Mouse (Mus musculus) lung, postnatal 0 days (tissue): ENCODE data around the gene Arhgap31. TPM values are rescaled to one million over a fixed set of nuclear protein-coding genes. Genes with fewer than 3 reads are reported as not detected.
"Not testable (repeated sequence)": the region's sequence is repeated elsewhere in the genome, so short reads cannot be mapped to it uniquely, and the experiment has no call there.

Source experiments
- ATAC-seq: fragments of 200-750 bp; cut with Nextera tagmentation; 2 replicates; pipeline ENCODE4 v1.8.0; 2017; ENCODE audit warnings: moderate library complexity
- DNase-seq: peaks from one replicate; pipeline ENCODE4 v3.0.0-alpha.2; 2016; ENCODE audit warnings: low spot score
- H3K27ac ChIP-seq: fragments of 300-500 bp; sonication (generic); 2 replicates; pipeline ENCODE4 v1.5.1; 2014; ENCODE audit warnings: antibody characterized with exemption, mild to moderate bottlenecking, low read length, mixed read lengths
- H3K27me3 ChIP-seq: fragments of 300-500 bp; sonication (generic); replicated peaks from 2 replicates; pipeline ENCODE4 v1.6.1; 2014; ENCODE audit warnings: low read length, mixed read lengths; ENCODE audit not compliant: insufficient read depth
- H3K36me3 ChIP-seq: fragments of 300-500 bp; sonication (generic); 2 replicates; pipeline ENCODE4 v1.6.1; 2014; ENCODE audit warnings: low read length, mixed read lengths; ENCODE audit not compliant: insufficient read depth
- H3K4me1 ChIP-seq: fragments of 300-500 bp; sonication (generic); 2 replicates; pipeline ENCODE4 v1.6.1; 2014; ENCODE audit warnings: antibody characterized with exemption, low read depth, low read length, mixed read lengths; ENCODE audit not compliant: insufficient read depth
- H3K4me2 ChIP-seq: fragments of 300-500 bp; sonication (generic); replicated peaks from 2 replicates; pipeline ENCODE4 v1.6.1; 2014; ENCODE audit warnings: low read depth, mild to moderate bottlenecking, low read length, moderate library complexity, mixed read lengths
- H3K4me3 ChIP-seq: fragments of 300-500 bp; sonication (generic); 2 replicates; pipeline ENCODE4 v1.5.1; 2014; ENCODE audit warnings: low read depth, low read length
- H3K9ac ChIP-seq: fragments of 300-500 bp; sonication (generic); replicated peaks from 2 replicates; pipeline ENCODE4 v1.6.1; 2014; ENCODE audit warnings: low read depth, mild to moderate bottlenecking
- H3K9me3 ChIP-seq: fragments of 300-500 bp; sonication (generic); 2 replicates; pipeline ENCODE4 v1.6.1; 2016; ENCODE audit warnings: low read length, mixed read lengths
- CTCF ChIP-seq: IDR thresholded peaks from 2 replicates; pipeline ENCODE4 v1.5.1; 2016; ENCODE audit warnings: antibody characterized with exemption, mild to moderate bottlenecking
- EP300 ChIP-seq: IDR thresholded peaks from 2 replicates; pipeline ENCODE4 v1.6.1; 2016; ENCODE audit warnings: antibody characterized with exemption, mild to moderate bottlenecking, control low read depth
- WGBS: fragments of 180-500 bp; shearing (Covaris S2); extraction: QIAGEN DNeasy Blood & Tissue Kit; methylation state at CpG from one replicate; pipeline ENCODE4 v1.1.7; 2014; 5-methylcytosine and 5-hydroxymethylcytosine counted together
- polyA plus RNA-seq: library from polyadenylated mRNA; unstranded; fragments of >200 nt; fragmentation: Nextera tagmentation; extraction: Ambion mirVana; gene quantifications from 2 replicates; pipeline ENCODE4 v1.2.1, GENCODE M21; 2015

Gene Arhgap31
- polyA plus RNA-seq, 1 experiment from 2014 or later: 19.2 TPM

GRCm38 (mm10) chr16:38683094-38683493, 30.0 kb downstream of the Arhgap31 start:
- Histone ChIP-seq H3K36me3 (no peaks in the 10 kb centered on the region), H3K4me3 (no peak overlapping the region), H3K4me2 (no peak overlapping the region), H3K4me1 (peaks cover 9% of the 10 kb centered on the region), H3K9ac (no peak overlapping the region), H3K27me3 (no peaks in the 10 kb centered on the region), H3K27ac (no peak overlapping the region), H3K9me3 (no peaks in the 10 kb centered on the region)
- DNase-seq: no peak
- no peak for ATAC-seq
- TF ChIP-seq EP300: no peak
- no peak for TF ChIP-seq CTCF
- 36% methylated on average over 7 of the region's 7 CpGs for WGBS

DNA sequence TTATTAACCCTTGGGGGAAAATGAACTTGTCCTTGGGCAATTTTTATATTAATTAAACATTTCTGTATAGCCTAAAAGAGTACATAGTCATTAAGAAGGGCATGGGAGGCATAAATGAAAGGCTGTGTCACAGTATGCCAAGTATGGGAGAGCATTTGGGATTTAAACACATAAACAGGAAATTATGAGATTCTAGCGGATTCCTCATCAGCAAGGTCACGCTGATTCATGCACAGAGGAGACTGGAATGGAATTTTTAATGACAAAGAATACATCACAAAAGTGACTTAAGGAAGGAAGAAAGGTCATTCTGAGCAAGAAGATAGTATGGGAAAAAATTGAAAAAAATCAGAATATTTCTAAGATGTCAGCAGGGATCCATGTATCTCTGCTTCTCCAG, 31.8 kb downstream of the Arhgap31 start:
- ATAC-seq (no peak), DNase-seq (no peak)
- Histone ChIP-seq H3K9ac (no peak overlapping the region), H3K27ac (no peak overlapping the region), H3K27me3 (no peaks in the 10 kb centered on the region), H3K4me2 (no peak overlapping the region), H3K36me3 (no peaks in the 10 kb centered on the region), H3K9me3 (no peaks in the 10 kb centered on the region), H3K4me1 (peaks cover 6% of the 10 kb centered on the region; the same call in 1 of the 2 replicates), H3K4me3 (no peak overlapping the region)
- no peak for TF ChIP-seq CTCF
- TF ChIP-seq EP300: no peak
- WGBS: 69% methylated on average over 2 of the region's 2 CpGs

- H3K4me3 ChIP-seq: no peak overlapping the region
- 28% methylated on average over 12 of the region's 12 CpGs for WGBS
- H3K4me1 ChIP-seq: peaks cover 6% of the 10 kb centered on the region; the same call in 1 of the 2 replicates
- no peaks in the 10 kb centered on the region for H3K9me3 ChIP-seq
- TF ChIP-seq EP300 (peak; percentile 82), CTCF (no peak)
- DNase-seq: peak; percentile 73
- H3K4me2 ChIP-seq: peak overlapping the region; percentile 28; the same call in 1 of the 2 replicates
- H3K9ac ChIP-seq: no peak overlapping the region
- ATAC-seq: peak; percentile 80
- H3K27ac ChIP-seq: peak overlapping the region; percentile 64
- H3K27me3 ChIP-seq: no peaks in the 10 kb centered on the region
- peaks cover 4% of the 10 kb centered on the region; the same call in 1 of the 2 replicates for H3K36me3 ChIP-seq
These were observed 33.5 kb downstream of the Arhgap31 start for GRCm38 (mm10) chr16:38679431-38680021.

GRCm38 (mm10) chr16:38678853-38679252, 34.2 kb downstream of the Arhgap31 start:
- TF ChIP-seq EP300 (no peak), CTCF (no peak)
- Histone ChIP-seq H3K9ac (no peak overlapping the region), H3K36me3 (peaks cover 4% of the 10 kb centered on the region; the same call in 1 of the 2 replicates), H3K27ac (peak overlapping the region; percentile 4; the same call in 1 of the 2 replicates), H3K9me3 (no peaks in the 10 kb centered on the region), H3K4me3 (no peak overlapping the region), H3K27me3 (no peaks in the 10 kb centered on the region), H3K4me2 (no peak overlapping the region; the same call in 1 of the 2 replicates), H3K4me1 (peaks cover 6% of the 10 kb centered on the region; the same call in 1 of the 2 replicates)
- no peak for ATAC-seq
- WGBS: 68% methylated on average over 8 of the region's 8 CpGs
- peak; percentile 50 for DNase-seq

DNA sequence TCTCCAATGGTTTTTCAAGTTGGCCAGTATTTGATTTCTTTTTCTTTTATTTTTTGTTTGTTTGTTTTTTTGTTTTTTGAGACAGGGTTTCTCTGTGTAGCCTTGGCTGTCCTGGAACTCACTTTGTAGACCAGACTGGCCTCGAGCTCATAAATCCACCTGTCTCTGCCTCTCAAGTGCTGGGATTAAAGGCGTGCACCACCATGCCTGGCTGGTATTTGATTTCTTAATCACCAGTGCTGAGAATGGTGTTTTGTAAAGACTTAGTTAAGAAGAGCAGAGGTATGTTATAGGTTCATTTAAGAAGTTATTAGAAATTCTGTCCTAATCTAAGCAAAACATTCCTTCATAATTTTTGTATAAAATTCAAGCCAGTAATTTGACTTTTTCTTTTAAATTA, 35.1 kb downstream of the Arhgap31 start:
- DNase-seq, H3K9ac ChIP-seq, H3K4me1 ChIP-seq, H3K36me3 ChIP-seq, H3K27me3 ChIP-seq, ATAC-seq, H3K4me2 ChIP-seq, H3K9me3 ChIP-seq, H3K27ac ChIP-seq, H3K4me3 ChIP-seq: not testable (repeated sequence)
- WGBS: 67% methylated on average over 2 of the region's 2 CpGs

DNA sequence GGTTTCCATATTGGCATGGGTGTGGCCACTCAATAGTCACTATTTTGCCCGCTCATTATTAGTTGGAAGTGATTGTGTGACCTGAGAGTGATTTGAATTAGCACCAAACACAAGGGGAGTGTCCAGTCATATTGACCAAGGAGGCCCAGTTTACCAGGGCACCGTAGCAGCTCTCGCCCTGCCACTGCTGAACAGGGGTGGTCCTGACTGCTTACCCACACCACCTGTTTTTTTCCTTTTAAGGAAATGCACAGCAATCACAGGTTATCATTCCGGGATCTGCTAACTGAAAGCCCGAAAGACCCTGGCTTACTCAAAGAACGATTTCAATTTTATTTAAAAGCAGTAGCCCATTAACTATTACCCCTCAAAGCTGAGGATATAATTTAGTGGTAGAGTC, 35.9 kb downstream of the Arhgap31 start:
- no peak for DNase-seq
- H3K9ac ChIP-seq: no peak overlapping the region
- H3K27ac ChIP-seq: no peak overlapping the region
- H3K4me2 ChIP-seq: no peak overlapping the region
- TF ChIP-seq CTCF: no peak
- no peak for TF ChIP-seq EP300
- no peaks in the 10 kb centered on the region for H3K27me3 ChIP-seq
- no peaks in the 10 kb centered on the region for H3K9me3 ChIP-seq
- peaks cover 9% of the 10 kb centered on the region for H3K4me1 ChIP-seq
- 91% methylated on average over 6 of the region's 6 CpGs for WGBS
- peaks cover 4% of the 10 kb centered on the region; the same call in 1 of the 2 replicates for H3K36me3 ChIP-seq
- H3K4me3 ChIP-seq: no peak overlapping the region
- ATAC-seq: no peak
